Mouse (Mus musculus) embryonic facial prominence, embryonic 11.5 days (tissue): ENCODE measurements around the gene Nppc. TPM values are rescaled to one million over a fixed set of nuclear protein-coding genes. Genes with fewer than 3 reads are reported as not detected.

Source experiments
- ATAC-seq: fragments of 200-750 bp; cut with Nextera tagmentation; replicated peaks from 2 replicates; pipeline ENCODE4 v1.8.0; 2017; ENCODE audit warnings: low read depth; ENCODE audit not compliant: insufficient number of reproducible peaks, low FRiP score, low TSS enrichment
- DNase-seq: peaks from one replicate; pipeline ENCODE4 v3.0.0-alpha.2; 2015; ENCODE audit warnings: low spot score
- H3K27ac ChIP-seq: fragments of 300-500 bp; sonication (generic); replicated peaks from 2 replicates; pipeline ENCODE4 v1.5.1; 2014; ENCODE audit warnings: mild to moderate bottlenecking, low read depth, low read length, control low read depth
- H3K27me3 ChIP-seq: fragments of 300-500 bp; sonication (generic); 2 replicates; pipeline ENCODE4 v1.6.1; 2014; ENCODE audit warnings: mild to moderate bottlenecking, low read length, moderate library complexity, mixed read lengths; ENCODE audit not compliant: control insufficient read depth, insufficient read depth
- H3K36me3 ChIP-seq: fragments of 300-500 bp; sonication (generic); replicated peaks from 2 replicates; pipeline ENCODE4 v1.6.1; 2014; ENCODE audit warnings: low read depth, mild to moderate bottlenecking, low read length, moderate library complexity, mixed read lengths; ENCODE audit not compliant: control insufficient read depth, insufficient read depth
- H3K4me1 ChIP-seq: fragments of 300-500 bp; sonication (generic); 2 replicates; pipeline ENCODE4 v1.6.1; 2014; ENCODE audit warnings: low read length, mixed read lengths; ENCODE audit not compliant: control insufficient read depth, insufficient read depth
- H3K4me2 ChIP-seq: fragments of 300-500 bp; sonication (generic); 2 replicates; pipeline ENCODE4 v1.6.1; 2014; ENCODE audit warnings: low read depth, mild to moderate bottlenecking, control low read depth, low read length, moderate library complexity
- H3K4me3 ChIP-seq: fragments of 300-500 bp; sonication (generic); 2 replicates; pipeline ENCODE4 v1.5.1; 2014; ENCODE audit warnings: low read depth, low read length, control low read depth
- H3K9ac ChIP-seq: fragments of 300-500 bp; sonication (generic); replicated peaks from 2 replicates; pipeline ENCODE4 v1.6.1; 2014; ENCODE audit warnings: mild to moderate bottlenecking, control low read depth, low read length
- H3K9me3 ChIP-seq: fragments of 300-500 bp; sonication (generic); replicated peaks from 2 replicates; pipeline ENCODE4 v1.6.1; 2016; ENCODE audit warnings: mild to moderate bottlenecking, low read length, inconsistent platforms, mixed read lengths; ENCODE audit not compliant: control insufficient read depth
- WGBS: fragments of 180-500 bp; shearing (Covaris S2); extraction: QIAGEN DNeasy Blood & Tissue Kit; methylation state at CpG from one replicate; pipeline ENCODE4 v1.1.7; 2014; 5-methylcytosine and 5-hydroxymethylcytosine counted together
- polyA plus RNA-seq: library from polyadenylated mRNA; unstranded; fragments of >200 nt; fragmentation: Nextera tagmentation; extraction: Ambion mirVana; gene quantifications from 2 replicates; pipeline ENCODE4 v1.2.1, GENCODE M21; 2014

Gene Nppc
- polyA plus RNA-seq, 1 experiment from 2014 or later = 0.34 TPM

DNA sequence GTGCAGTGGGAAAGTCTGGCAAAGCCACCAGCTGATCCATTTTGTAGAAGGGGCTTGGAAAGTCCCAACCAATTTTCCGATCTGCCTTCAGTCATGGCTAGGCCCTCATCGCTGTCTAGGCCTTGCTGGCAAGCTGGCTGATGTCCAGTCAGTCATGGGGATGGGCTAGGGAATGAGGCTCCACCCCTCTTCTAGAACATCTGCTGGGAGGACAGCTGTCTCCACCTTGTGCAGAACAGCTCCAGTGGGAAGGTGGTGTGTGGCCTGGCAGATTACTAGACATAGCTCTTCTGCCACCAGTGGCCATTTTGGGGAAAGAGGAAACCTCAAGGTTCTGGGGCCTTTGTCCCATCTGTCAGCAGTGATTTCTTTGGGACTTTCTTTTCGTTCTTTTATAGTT is 7.3 kb upstream of the Nppc start:
- H3K36me3 ChIP-seq = no peaks in the 10 kb centered on the region
- no peak overlapping the region for H3K27ac ChIP-seq
- 82% methylated on average over 3 of the region's 3 CpGs for WGBS
- no peak overlapping the region for H3K4me3 ChIP-seq
- H3K9me3 ChIP-seq = no peaks in the 10 kb centered on the region
- ATAC-seq (no peak), DNase-seq (no peak)
- H3K4me2 ChIP-seq = no peak overlapping the region
- H3K27me3 ChIP-seq = no peaks in the 10 kb centered on the region
- H3K9ac ChIP-seq = no peak overlapping the region
- no peaks in the 10 kb centered on the region for H3K4me1 ChIP-seq

GRCm38 (mm10) chr1:86675126-86675525 is 4.8 kb upstream of the Nppc start:
- H3K9me3 ChIP-seq = no peaks in the 10 kb centered on the region
- H3K9ac ChIP-seq = no peak overlapping the region
- peaks cover 9% of the 10 kb centered on the region for H3K27me3 ChIP-seq
- H3K4me2 ChIP-seq = no peak overlapping the region
- H3K4me1 ChIP-seq = no peaks in the 10 kb centered on the region
- ATAC-seq (no peak), DNase-seq (no peak)
- no peak overlapping the region for H3K4me3 ChIP-seq
- WGBS = 83% methylated on average over 12 of the region's 12 CpGs
- H3K36me3 ChIP-seq = no peaks in the 10 kb centered on the region
- no peak overlapping the region; the same call in 1 of the 2 replicates for H3K27ac ChIP-seq

DNA sequence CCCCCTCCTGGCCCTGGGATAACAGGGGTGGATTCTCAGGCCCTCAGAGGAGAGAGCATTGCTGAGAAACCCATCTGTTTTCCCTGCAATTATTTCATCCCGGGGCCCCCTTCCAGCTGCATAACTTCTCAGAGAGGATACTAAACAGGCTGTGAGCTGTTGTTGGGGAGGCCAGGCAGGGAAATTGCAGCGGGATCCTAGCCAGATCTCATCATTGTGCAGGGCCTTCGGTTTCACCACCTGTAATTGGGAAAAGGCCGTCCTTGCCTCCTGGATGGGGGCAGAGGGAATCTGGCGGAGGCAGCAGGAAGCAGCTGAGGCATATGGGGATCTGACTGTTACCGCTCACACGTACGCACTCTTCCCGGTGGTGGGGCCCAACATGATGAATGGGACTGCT is 4.0 kb upstream of the Nppc start:
- Histone ChIP-seq H3K27ac (no peak overlapping the region), H3K4me1 (no peaks in the 10 kb centered on the region; the same call in 1 of the 2 replicates), H3K36me3 (no peaks in the 10 kb centered on the region), H3K4me3 (no peak overlapping the region), H3K27me3 (peaks cover 15% of the 10 kb centered on the region), H3K9me3 (no peaks in the 10 kb centered on the region), H3K4me2 (no peak overlapping the region), H3K9ac (no peak overlapping the region)
- DNase-seq = no peak
- WGBS = 61% methylated on average over 9 of the region's 9 CpGs
- no peak for ATAC-seq

- DNase-seq (peak; percentile 83), ATAC-seq (peak; percentile 56; the same call in 1 of the 2 replicates)
- peak overlapping the region; percentile 98 for H3K4me2 ChIP-seq
- H3K27me3 ChIP-seq = peaks cover 17% of the 10 kb centered on the region
- H3K4me1 ChIP-seq = no peaks in the 10 kb centered on the region; the same call in 1 of the 2 replicates
- peak overlapping the region; percentile 43; the same call in 1 of the 2 replicates for H3K9ac ChIP-seq
- H3K9me3 ChIP-seq = no peaks in the 10 kb centered on the region
- no peak overlapping the region for H3K27ac ChIP-seq
- WGBS = 1% methylated on average over 44 of the region's 44 CpGs
- H3K4me3 ChIP-seq = peak overlapping the region; percentile 50
- H3K36me3 ChIP-seq = no peaks in the 10 kb centered on the region
Observed at GRCm38 (mm10) chr1:86669552-86670273, 658 bp downstream of the Nppc start.

DNA sequence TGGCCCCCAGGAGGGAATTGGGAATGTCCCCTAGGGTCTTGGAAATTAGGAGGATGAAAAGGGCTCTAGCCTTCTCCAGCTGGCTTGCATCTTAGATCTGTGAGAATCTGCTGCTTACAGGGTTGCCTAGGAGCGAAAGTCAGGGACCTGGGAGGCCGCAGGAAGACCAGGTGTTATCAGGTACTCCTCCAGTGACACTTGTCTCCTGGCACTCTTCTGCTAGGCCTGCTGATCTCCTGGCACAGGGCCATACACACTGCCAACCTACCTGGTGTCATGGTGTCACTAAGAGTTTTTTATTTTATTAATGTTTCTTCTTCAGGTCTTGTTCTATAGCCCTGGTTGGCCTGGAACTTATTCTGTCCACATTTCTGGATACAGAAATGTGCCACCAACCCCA is 5.3 kb downstream of the Nppc start:
- no peaks in the 10 kb centered on the region for H3K9me3 ChIP-seq
- no peaks in the 10 kb centered on the region for H3K36me3 ChIP-seq
- DNase-seq (no peak), ATAC-seq (no peak)
- H3K27me3 ChIP-seq = peaks cover 7% of the 10 kb centered on the region
- no peak overlapping the region for H3K4me2 ChIP-seq
- H3K4me3 ChIP-seq = no peak overlapping the region
- no peaks in the 10 kb centered on the region; the same call in 1 of the 2 replicates for H3K4me1 ChIP-seq
- no peak overlapping the region for H3K9ac ChIP-seq
- 73% methylated on average over 2 of the region's 2 CpGs for WGBS
- H3K27ac ChIP-seq = no peak overlapping the region

GRCm38 (mm10) chr1:86657071-86657470 is 13.3 kb downstream of the Nppc start:
- H3K4me1 ChIP-seq = no peaks in the 10 kb centered on the region
- DNase-seq (no peak), ATAC-seq (no peak)
- no peaks in the 10 kb centered on the region for H3K36me3 ChIP-seq
- 85% methylated on average over 5 of the region's 5 CpGs for WGBS
- H3K9ac ChIP-seq = no peak overlapping the region
- H3K9me3 ChIP-seq = no peaks in the 10 kb centered on the region
- no peaks in the 10 kb centered on the region for H3K27me3 ChIP-seq
- H3K27ac ChIP-seq = no peak overlapping the region
- H3K4me3 ChIP-seq = no peak overlapping the region
- no peak overlapping the region for H3K4me2 ChIP-seq

GRCm38 (mm10) chr1:86652675-86653074 is 17.7 kb downstream of the Nppc start:
- no peak for DNase-seq
- ATAC-seq = no peak
- Histone ChIP-seq H3K9me3 (no peaks in the 10 kb centered on the region), H3K27me3 (no peaks in the 10 kb centered on the region), H3K9ac (no peak overlapping the region), H3K4me3 (no peak overlapping the region), H3K4me2 (no peak overlapping the region), H3K36me3 (no peaks in the 10 kb centered on the region), H3K4me1 (no peaks in the 10 kb centered on the region), H3K27ac (no peak overlapping the region)
- WGBS = 62% methylated on average over 4 of the region's 4 CpGs

GRCm38 (mm10) chr1:86650272-86650671 is 20.1 kb downstream of the Nppc start:
- Histone ChIP-seq H3K4me1 (no peaks in the 10 kb centered on the region), H3K4me3 (no peak overlapping the region)
- 16% methylated on average over 6 of the region's 6 CpGs for WGBS

More at GRCm38 (mm10) chr1:86650272-86650671, 20.1 kb downstream of the Nppc start:
- no peak overlapping the region for H3K9ac ChIP-seq
- ATAC-seq = no peak
- H3K9me3 ChIP-seq = no peaks in the 10 kb centered on the region
- H3K27me3 ChIP-seq = no peaks in the 10 kb centered on the region
- H3K4me2 ChIP-seq = no peak overlapping the region
- H3K36me3 ChIP-seq = no peaks in the 10 kb centered on the region
- DNase-seq = peak; percentile 73
- no peak overlapping the region for H3K27ac ChIP-seq
